Mouse (Mus musculus) ES-Bruce4 (cell line): Measurements from ENCODE around the gene Gse1.

Experiments used
- CTCF ChIP-seq: IDR thresholded peaks from one replicate; pipeline ENCODE4 v1.8.1; 2011; ENCODE audit warnings: low read depth, low read length
- POLR2A ChIP-seq: IDR thresholded peaks from one replicate; pipeline ENCODE4 v1.8.1; 2011; ENCODE audit warnings: low read length; ENCODE audit not compliant: insufficient read depth

GRCm38 (mm10) chr8:120523641-120524040 is 295.4 kb downstream of the Gse1 start:
- no peak for TF ChIP-seq CTCF
- TF ChIP-seq POLR2A, result no peak
